Mouse (Mus musculus): ENCODE data around the gene Wdr60.
"Not testable (repeated sequence)": the region's sequence is repeated elsewhere in the genome, so short reads cannot be mapped to it uniquely, and the experiment has no call there.

The Wdr60 gene

GRCm38 (mm10) chr12:116262555-116263341, at the start of gene Wdr60:
Gene Wdr60, minus strand, starts transcription at chr12:116263022.
- peak; percentile 90 for DNase-seq (ENCODE audit: low read depth, low spot score)

DNA sequence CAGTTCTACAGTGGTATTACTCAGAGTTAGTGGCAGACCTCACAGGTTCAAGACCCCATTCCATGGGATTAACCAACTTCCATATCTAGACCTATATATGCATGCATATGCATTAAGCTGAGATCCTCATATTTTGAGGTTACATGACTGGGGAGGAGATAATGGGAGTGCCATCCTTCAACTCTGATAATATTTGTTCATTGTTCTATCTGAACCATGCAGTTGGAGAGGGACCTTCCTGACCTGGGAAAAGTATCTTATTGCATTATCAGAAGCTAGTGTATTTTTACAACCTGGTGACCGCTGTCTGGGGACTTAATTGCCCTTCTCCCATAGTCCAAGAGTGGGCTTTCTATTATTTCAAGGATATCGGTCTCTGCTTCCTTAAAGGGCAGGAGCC, 45.8 kb upstream of the Wdr60 start:
- no peak for DNase-seq (ENCODE audit: low read depth, low spot score)

DNA sequence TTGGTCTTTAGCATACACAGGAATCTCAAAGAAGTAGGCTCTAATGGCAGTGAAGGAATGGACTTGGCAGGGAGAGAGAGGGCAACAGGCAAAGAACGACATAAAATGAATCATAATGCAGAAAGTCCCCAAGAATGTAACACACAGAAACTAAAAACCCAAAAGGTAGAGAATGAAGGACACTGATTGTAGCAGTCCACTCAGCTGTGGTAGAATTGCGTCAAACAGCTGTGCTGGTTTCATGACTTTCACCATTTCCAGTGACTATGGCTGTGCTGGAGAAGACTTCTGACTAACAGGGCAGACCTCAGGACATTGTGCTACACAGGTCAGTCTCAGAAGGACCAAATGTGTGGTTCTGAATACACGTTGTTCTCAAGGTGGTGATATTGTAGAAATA, 45.0 kb upstream of the Wdr60 start:
- DNase-seq (ENCODE audit: low read depth, low spot score): no peak

DNA sequence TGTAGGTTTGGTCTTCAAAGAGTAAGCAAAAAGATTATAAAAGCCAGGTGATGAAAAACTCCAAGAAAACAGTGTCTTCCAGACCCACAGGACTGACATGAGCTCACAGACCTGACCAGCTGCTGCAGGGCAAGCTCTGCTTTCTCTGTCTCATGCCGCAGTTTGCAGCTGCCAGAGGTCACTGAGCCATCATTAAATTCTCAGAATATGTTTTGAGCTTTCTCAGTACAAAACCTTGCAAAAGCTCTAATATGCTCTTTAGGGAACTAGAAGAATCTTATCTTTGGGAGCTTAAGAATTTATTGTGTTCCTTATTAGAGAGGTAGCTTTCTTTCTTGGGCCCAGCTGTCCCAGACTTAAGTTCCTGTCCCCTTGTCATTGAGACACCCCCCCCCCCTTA, 43.2 kb upstream of the Wdr60 start:
- DNase-seq (ENCODE audit: low read depth, low spot score): no peak

DNA sequence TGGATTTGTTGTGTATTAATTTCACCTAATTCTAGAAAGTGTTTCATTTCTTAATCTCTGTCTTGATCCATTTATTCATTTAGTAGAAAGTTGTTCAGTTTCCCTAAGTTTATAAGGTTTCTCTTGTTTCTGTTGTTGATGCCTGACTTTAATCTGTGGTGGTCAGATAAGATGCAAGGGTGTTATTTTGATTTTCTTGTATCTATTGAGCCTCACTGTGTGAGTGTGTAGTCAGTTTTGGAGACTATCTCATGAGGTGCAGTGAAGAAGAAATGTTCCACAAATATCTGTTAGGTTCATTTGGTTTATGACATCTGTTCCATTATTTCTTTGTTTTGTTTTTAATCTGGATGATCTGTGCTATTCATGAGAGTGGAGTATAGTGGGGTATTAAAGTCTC, 39.4 kb upstream of the Wdr60 start:
- no peak for DNase-seq (ENCODE audit: low read depth, low spot score)

DNA sequence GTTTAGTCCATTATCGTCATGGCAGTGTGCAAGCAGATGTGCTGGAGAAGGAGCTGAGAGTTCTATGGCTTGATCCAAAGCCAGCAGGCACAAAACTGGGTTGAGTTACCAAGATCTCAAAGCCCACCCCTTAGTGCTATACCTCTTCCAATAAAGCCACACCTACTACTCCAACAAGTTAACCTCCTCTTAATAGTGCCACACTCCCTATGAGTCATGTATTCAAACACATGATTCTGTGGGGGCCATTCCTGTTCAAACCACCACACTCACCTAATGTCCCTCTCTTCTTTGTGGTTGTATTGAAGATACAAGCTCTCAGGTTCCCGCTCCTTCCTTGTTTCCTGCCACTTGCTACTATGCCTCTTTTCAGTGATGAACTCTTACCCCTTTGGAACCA, 37.1 kb upstream of the Wdr60 start:
- no peak for DNase-seq (ENCODE audit: low read depth, low spot score)

DNA sequence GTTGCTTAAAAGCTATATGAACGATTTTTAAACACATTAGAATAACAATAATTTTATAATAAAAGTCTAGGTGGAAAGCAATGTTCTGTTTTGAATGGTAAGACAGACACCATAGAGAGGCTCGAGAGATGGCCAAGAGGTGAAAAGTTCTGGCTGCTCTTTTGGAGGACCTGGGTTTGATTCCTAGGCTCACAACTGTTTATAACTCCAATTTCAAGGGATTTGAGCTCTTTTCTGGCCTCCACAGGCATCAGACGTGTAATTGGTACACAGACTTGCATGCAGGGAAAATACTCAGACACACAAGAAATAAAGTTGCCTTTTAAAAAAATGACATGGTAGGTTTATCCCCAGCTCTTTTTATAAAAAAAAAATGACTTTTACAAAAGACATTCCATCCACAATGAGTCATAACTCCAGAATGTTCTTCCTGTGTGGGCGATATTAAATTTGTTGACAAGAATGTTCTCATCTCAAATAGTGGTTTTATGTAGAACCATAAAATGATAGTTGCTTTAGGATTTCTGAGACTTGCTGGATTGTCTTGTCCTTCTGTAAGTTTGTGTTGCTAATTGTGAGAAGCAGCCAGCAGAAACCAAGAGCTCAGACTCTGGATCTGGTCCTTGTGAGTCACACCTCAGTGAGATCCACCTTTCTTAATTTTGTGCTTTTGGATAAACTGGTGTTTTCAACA, 30.9 kb upstream of the Wdr60 start:
- no peak for DNase-seq (ENCODE audit: low read depth, low spot score)

GRCm38 (mm10) chr12:116293185-116293584, 30.4 kb upstream of the Wdr60 start:
- no peak for DNase-seq (ENCODE audit: low read depth, low spot score)

DNA sequence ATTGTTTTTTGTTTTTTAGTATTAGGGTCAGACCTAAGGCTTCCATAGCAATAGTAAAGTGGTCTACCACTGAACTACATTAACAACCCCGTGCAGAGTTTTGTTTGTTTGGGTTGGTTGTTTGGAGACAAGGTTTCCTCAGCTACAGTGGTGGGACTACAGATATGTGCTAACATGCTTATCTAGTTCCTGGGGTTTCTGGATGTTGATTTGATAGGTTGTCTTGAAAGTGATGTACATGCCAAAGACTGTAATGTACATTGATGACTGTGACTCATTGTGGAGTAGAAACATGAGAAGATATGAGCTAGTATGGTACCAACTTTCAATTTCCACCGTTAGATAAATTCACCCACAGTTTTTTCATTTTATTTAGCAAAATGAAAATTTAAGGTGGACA, 20.7 kb upstream of the Wdr60 start:
- DNase-seq (ENCODE audit: low read depth, low spot score): no peak

- no peak for DNase-seq (ENCODE audit: low read depth, low spot score)
These were observed 20.0 kb upstream of the Wdr60 start for GRCm38 (mm10) chr12:116282856-116283255.

DNA sequence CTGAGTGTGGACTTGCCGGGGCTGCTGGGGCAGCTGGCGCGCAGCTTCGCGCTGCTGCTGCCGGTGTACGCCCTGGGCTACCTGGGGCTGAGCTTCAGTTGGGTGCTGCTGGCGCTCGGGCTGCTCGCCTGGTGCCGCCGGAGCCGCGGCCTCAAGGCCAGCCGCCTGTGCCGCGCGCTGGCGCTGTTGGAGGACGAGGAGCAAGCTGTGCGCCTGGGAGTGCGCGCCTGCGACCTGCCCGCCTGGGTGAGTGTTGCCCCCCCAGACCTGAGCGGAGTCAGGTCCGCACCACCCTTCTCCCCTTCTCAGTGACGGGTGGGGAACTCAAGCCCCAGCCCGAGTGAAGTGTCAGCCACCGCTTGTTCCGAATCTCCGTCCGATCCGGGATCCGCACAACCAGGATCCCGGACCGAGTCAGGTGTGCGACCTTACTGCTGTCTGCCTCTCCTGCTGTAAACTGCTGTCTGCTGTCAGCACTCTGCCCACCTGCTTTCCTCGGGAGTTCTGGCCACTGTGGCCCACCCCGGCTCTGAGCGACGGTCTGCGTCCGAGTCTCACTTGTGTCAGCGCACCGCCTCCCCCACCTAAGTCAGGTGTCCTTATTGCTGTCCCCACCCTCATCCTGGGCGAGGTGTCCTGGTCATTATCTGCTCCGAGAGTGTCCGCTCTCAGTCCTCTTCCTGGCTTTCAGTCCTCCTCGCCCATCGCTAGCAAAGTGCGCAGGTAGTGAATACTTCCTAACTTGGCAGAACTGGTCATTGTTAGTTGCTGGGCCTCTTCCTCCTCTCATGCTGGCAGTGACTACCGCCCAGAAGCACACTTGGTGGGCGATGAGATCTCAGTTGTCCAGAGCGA, 18.8 kb upstream of the Wdr60 start:
- peak; percentile 21 for DNase-seq (ENCODE audit: low read depth, low spot score)

DNA sequence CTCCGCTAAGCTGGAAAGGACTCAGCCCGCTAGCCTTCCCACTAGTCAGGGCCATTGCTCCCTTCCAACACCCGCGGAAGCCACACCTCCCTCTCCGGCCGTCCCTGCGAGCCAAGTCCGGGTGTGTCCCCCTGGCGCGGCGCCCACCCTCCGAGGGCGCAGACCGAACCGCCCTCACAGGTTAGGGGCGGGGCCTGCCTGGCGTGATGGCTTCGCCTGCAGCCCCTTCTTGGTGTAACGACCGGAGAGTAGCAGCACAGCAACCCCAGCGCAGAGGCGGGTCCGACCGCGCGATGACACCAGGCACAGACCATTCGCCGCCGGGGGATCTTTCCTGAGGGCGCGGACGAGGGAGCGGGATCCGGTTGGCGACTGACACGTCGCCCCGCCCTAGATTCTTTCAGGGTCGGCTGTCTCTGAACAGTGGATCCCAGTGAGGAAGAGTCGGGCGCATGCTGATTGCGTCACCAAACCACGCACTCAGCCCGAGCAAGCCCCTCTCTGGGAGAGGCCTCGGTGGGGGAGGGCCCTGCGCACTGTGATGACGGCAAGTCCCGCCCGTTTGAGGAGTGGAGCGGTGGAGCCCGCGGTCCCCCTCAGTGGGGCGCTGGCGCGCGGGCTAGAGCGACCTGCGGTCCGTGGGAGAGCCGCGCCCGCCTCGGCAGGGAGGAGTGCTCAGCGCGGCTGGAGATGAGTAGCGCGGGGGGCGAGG, 18.0 kb upstream of the Wdr60 start, which contains the start of gene Esyt2:
Esyt2 (plus strand) TSS at position 544 of the 712 bp plus-strand sequence.
- peak; percentile 99 for DNase-seq (ENCODE audit: low read depth, low spot score)

DNA sequence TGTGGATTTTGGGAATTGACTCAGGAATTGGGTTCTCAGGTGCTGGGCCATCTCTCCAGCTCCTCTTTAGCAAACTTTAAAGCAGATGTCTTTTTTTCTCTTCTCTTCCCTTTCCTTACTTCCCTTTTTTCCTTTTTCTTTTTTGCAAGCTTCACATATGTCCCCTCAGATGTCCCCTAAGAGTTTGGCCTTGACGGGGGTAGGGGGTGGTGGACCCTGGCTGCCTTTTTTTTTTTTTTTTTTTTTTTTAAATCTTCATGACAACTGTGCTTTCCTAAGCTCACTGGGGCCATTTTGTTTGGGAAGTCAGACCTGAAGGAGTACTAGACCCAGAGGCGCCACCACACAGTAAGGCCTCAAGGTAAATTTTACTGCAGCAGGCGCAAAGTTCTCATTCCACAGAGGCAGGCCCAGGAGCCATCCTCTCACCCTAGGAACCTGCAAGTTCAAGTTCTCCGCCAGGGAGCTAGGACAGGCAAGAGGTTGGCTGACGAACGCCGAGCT, 17.4 kb upstream of the Wdr60 start:
- no peak for DNase-seq (ENCODE audit: low read depth, low spot score)

- no peak for DNase-seq (ENCODE audit: low read depth, low spot score)
These were observed 16.4 kb upstream of the Wdr60 start for GRCm38 (mm10) chr12:116279181-116279580.

- DNase-seq (ENCODE audit: low read depth, low spot score): no peak
These were observed 15.7 kb upstream of the Wdr60 start for GRCm38 (mm10) chr12:116278541-116278940.

DNA sequence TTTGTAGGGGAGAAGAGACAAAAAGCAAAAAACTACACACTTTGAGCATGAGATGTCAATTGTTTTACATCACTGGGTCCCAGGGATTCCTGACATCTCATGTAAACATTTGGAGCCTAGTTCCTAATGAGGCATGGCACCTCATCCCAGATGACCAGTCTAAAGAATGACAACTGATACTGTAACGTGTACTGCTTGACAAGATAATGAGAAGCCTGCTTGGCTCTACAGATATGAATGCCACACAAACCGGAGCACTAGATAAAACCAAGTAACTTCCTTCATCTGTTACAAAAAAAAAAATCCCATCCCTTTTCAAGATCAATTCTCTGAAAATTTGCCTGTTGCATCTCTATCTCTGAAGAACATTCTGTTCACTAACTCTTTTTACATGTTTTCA, 14.1 kb upstream of the Wdr60 start:
- DNase-seq (ENCODE audit: low read depth, low spot score): no peak

GRCm38 (mm10) chr12:116275631-116276030, 12.8 kb upstream of the Wdr60 start:
- DNase-seq (ENCODE audit: low read depth, low spot score): no peak

DNA sequence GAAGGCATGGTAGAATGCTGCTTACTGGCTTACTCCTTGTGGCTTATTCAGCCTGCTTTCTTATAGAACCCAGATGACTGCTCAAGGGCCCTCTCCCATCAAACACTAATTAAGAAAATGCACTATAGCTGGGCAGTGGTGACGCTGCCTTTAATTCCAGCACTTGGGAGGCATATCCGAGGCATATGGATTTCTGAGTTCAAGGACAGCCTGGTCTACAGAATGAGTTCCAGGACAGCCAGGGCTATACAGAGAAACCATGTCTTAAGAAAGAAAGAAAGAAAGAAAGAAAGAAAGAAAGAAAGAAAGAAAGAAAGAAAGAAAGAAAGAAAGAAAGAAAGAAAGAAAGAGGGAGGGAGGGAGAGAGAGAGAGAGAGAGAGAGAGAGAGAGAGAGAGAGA, 12.3 kb upstream of the Wdr60 start, which contains the start of gene Gm11027:
Gm11027 (plus strand) TSS at position 301 of the 400 bp plus-strand sequence.
- DNase-seq (ENCODE audit: low read depth, low spot score): not testable (repeated sequence)

DNA sequence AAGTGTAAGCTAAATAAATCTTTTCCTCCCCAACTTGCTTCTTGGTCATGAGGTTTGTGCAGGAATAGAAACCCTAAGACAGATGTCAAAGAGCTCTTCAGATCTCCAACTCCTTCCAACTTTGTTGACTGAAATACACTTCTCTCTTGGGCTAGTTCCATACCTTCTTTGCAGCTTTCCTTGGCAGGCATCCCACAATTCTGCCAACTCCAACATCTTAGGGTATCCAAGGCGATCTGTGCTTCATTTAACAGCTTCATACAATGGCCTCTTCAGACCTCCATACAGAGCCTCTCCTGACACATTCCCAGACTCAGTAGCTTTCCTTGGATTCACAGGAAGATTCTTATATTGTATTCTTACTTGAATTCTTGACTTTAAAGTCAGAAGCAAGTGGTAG, 10.9 kb upstream of the Wdr60 start:
- DNase-seq (ENCODE audit: low read depth, low spot score): no peak

GRCm38 (mm10) chr12:116271071-116271470, 8.2 kb upstream of the Wdr60 start:
- no peak for DNase-seq (ENCODE audit: low read depth, low spot score)

GRCm38 (mm10) chr12:116270538-116270937, 7.7 kb upstream of the Wdr60 start:
- DNase-seq (ENCODE audit: low read depth, low spot score): no peak
